Mouse (Mus musculus) ES-E14 (cell line): ENCODE results near the gene Tmem179b. TPM values are rescaled to one million over a fixed set of nuclear protein-coding genes. Genes with fewer than 3 reads are reported as not detected.
"Not testable (repeated sequence)": the region's sequence is repeated elsewhere in the genome, so short reads cannot be mapped to it uniquely, and the experiment has no call there.

Experiments
- DNase-seq: peaks from one replicate; pipeline ENCODE4 v3.0.0-alpha.2; 2013; ENCODE audit warnings: low read depth, low spot score
- H3K27ac ChIP-seq: 2 replicates; pipeline ENCODE4 v1.5.1; 2012; ENCODE audit warnings: low read depth, mild to moderate bottlenecking, low read length, moderate library complexity, mixed read lengths; ENCODE audit not compliant: poor library complexity, insufficient read depth, severe bottlenecking
- H3K36me3 ChIP-seq: 2 replicates; pipeline ENCODE4 v1.6.1; 2012; ENCODE audit warnings: mild to moderate bottlenecking, low read length, moderate library complexity, mixed read lengths; ENCODE audit not compliant: control insufficient read depth, poor library complexity, insufficient read depth, severe bottlenecking
- H3K4me1 ChIP-seq, 2 experiments: fragments of 150-350 bp in 1 of 2; sonication (generic) in 1 of 2; 2 replicates each; pipeline ENCODE4 v1.6.1; 2012; ENCODE audit warnings: low read length in 2 of 2, mild to moderate bottlenecking in 1 of 2, mixed read lengths in 1 of 2; ENCODE audit not compliant: control insufficient read depth in 2 of 2, insufficient read depth in 2 of 2, poor library complexity in 1 of 2
- H3K4me3 ChIP-seq, 2 experiments: fragments of 150-350 bp in 1 of 2; sonication (generic) in 1 of 2; 2 replicates each; pipeline ENCODE4 v1.5.1; 2012; ENCODE audit warnings: low read length in 2 of 2, low read depth in 1 of 2, mild to moderate bottlenecking in 1 of 2, mixed read lengths in 1 of 2; ENCODE audit not compliant: insufficient read depth in 1 of 2, poor library complexity in 1 of 2, severe bottlenecking in 1 of 2
- H3K9ac ChIP-seq: 2 replicates; pipeline ENCODE4 v1.6.1; 2012; ENCODE audit warnings: low read depth, mild to moderate bottlenecking, low read length, mixed read lengths; ENCODE audit not compliant: poor library complexity, insufficient read depth, severe bottlenecking
- H3K9me3 ChIP-seq: fragments of 150-350 bp; sonication (generic); 2 replicates; pipeline ENCODE4 v1.6.1; 2012; ENCODE audit warnings: low read depth, mild to moderate bottlenecking, low read length; ENCODE audit not compliant: control insufficient read depth, insufficient read depth
- CHD2 ChIP-seq: IDR thresholded peaks from 2 replicates; pipeline ENCODE4 v1.6.1; 2014; ENCODE audit warnings: mild to moderate bottlenecking, low read depth, low read length, inconsistent platforms
- HCFC1 ChIP-seq: IDR thresholded peaks from 2 replicates; pipeline ENCODE4 v1.6.1; 2012; ENCODE audit warnings: low read length, inconsistent platforms, borderline replicate concordance; ENCODE audit not compliant: insufficient read depth
- MAFK ChIP-seq: IDR thresholded peaks from 2 replicates; pipeline ENCODE4 v1.6.1; 2014; ENCODE audit warnings: mild to moderate bottlenecking, low read depth, low read length, inconsistent platforms; ENCODE audit not compliant: insufficient read depth
- ZC3H11A ChIP-seq: IDR thresholded peaks from 2 replicates; pipeline ENCODE4 v1.6.1; 2012; ENCODE audit warnings: low read depth, mild to moderate bottlenecking, inconsistent platforms, low read length, borderline replicate concordance
- ZNF384 ChIP-seq: IDR thresholded peaks from 2 replicates; pipeline ENCODE4 v1.6.1; 2012; ENCODE audit warnings: low read depth, low read length, inconsistent platforms
- in situ Hi-C, 2 experiments: fragments of 600-800 bp; cut with MboI; formaldehyde crosslinking; loops; one replicate each; pipeline ENCODE4 v1.15.1; 2025; ENCODE audit warnings: low sequenced_read_pairs in 2 of 2, inconsistent platforms in 1 of 2; ENCODE audit not compliant: unreplicated experiment in 2 of 2
- total RNA-seq: library from RNA; depleted of rRNA; stranded (reverse); fragments of 300-350 nt; gene quantifications from 2 replicates; pipeline ENCODE4 v1.2.3, GENCODE M21; 2012

The Tmem179b gene
- total RNA-seq, 1 experiment = 45.9 TPM

DNA sequence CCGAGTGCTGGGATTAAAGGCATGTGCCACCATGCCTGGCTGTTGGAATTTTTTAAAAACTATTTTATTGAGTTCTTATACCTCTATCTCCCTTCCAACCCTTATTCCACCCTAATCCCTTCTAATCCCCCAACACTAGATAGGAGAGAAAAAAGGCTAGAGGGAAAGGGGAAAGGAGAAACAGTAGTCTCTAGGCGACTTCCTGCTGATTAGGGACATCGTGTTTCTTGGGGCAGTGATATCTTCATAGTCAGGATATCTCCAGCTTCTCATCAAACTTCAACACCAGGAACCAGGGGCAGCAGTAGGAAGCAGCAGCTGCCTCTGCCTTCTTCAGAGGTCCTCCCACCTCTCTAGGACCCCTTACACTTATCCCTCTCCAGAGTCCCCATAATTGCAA, 39.9 kb downstream of the Tmem179b start:
- no peak overlapping the region for H3K27ac ChIP-seq
- in situ Hi-C loops = no loop called here
- H3K4me1 ChIP-seq = no peaks in the 10 kb centered on the region
- TF ChIP-seq ZC3H11A = no peak
- no peak for TF ChIP-seq HCFC1
- no peak for TF ChIP-seq CHD2
- no peak for TF ChIP-seq MAFK
- TF ChIP-seq ZNF384 = no peak
- H3K9me3 ChIP-seq = no peaks in the 10 kb centered on the region
- H3K9ac ChIP-seq = no peak overlapping the region
- peaks cover 12% of the 10 kb centered on the region for H3K36me3 ChIP-seq
- no peak for DNase-seq
- no peak overlapping the region for H3K4me3 ChIP-seq

- in situ Hi-C loops, H3K9ac ChIP-seq, H3K27ac ChIP-seq, H3K4me3 ChIP-seq, H3K4me1 ChIP-seq, DNase-seq, H3K9me3 ChIP-seq: not testable (repeated sequence)
- H3K36me3 ChIP-seq = peaks cover 29% of the 10 kb centered on the region
Observed at GRCm38 (mm10) chr19:8728335-8729099, 45.8 kb downstream of the Tmem179b start.

- peaks cover 29% of the 10 kb centered on the region for H3K36me3 ChIP-seq
- no peak overlapping the region for H3K9ac ChIP-seq
- H3K4me3 ChIP-seq = no peak overlapping the region
- no peak overlapping the region for H3K27ac ChIP-seq
- in situ Hi-C loops = no loop called here
- 0 out of 2 replicates have a peak, but pooled peaks have one; percentile 20 for TF ChIP-seq CHD2
- no peak for TF ChIP-seq ZC3H11A
- H3K4me1 ChIP-seq = no peaks in the 10 kb centered on the region
- peak; percentile 64 for DNase-seq
- no peaks in the 10 kb centered on the region for H3K9me3 ChIP-seq
Observed at GRCm38 (mm10) chr19:8727495-8728114, 46.7 kb downstream of the Tmem179b start.

GRCm38 (mm10) chr19:8726609-8727390, 47.5 kb downstream of the Tmem179b start:
- in situ Hi-C loops = no loop called here
- H3K27ac ChIP-seq = no peak overlapping the region; the same call in 1 of the 2 replicates
- H3K36me3 ChIP-seq = peaks cover 29% of the 10 kb centered on the region
- DNase-seq = peak; percentile 55
- no peaks in the 10 kb centered on the region for H3K4me1 ChIP-seq
- no peaks in the 10 kb centered on the region for H3K9me3 ChIP-seq
- H3K9ac ChIP-seq = no peak overlapping the region; the same call in 1 of the 2 replicates
- TF ChIP-seq ZNF384 (no peak), ZC3H11A (no peak), CHD2 (peak; percentile 71; the same call in 1 of the 2 replicates)
- peak overlapping the region in 1 of 2 experiments; percentile 92; a peak in 1 of 4 replicates for H3K4me3 ChIP-seq
